Mouse (Mus musculus) heart, embryonic 16.5 days (tissue): ENCODE data around the gene Mrps18c. TPM values are rescaled to one million over a fixed set of nuclear protein-coding genes. Genes with fewer than 3 reads are reported as not detected.
A peak's percentile ranks its signal among the peaks of the same experiment; 100 is the strongest.

Source experiments
- ATAC-seq: fragments of 200-750 bp; cut with Nextera tagmentation; replicated peaks from 2 replicates; pipeline ENCODE4 v1.8.0; 2017; ENCODE audit warnings: moderate number of reproducible peaks; ENCODE audit not compliant: insufficient read depth, low FRiP score; ENCODE audit errors: extremely low read depth
- H3K27ac ChIP-seq: fragments of 300-500 bp; sonication (generic); 2 replicates; pipeline ENCODE4 v1.5.1; 2014; ENCODE audit warnings: mild to moderate bottlenecking, low read length, control low read depth, moderate library complexity
- H3K27me3 ChIP-seq: fragments of 300-500 bp; sonication (generic); 2 replicates; pipeline ENCODE4 v1.6.1; 2014; ENCODE audit warnings: low read length, mixed read lengths; ENCODE audit not compliant: control insufficient read depth, insufficient read depth
- H3K36me3 ChIP-seq: fragments of 300-500 bp; sonication (generic); 2 replicates; pipeline ENCODE4 v1.6.1; 2014; ENCODE audit not compliant: control insufficient read depth, insufficient read depth
- H3K4me1 ChIP-seq: fragments of 300-500 bp; sonication (generic); 2 replicates; pipeline ENCODE4 v1.6.1; 2014; ENCODE audit warnings: low read length, mixed read lengths; ENCODE audit not compliant: control insufficient read depth, insufficient read depth
- H3K4me2 ChIP-seq: fragments of 300-500 bp; sonication (generic); 2 replicates; pipeline ENCODE4 v1.6.1; 2014; ENCODE audit warnings: low read depth, mild to moderate bottlenecking, control low read depth, low read length
- H3K4me3 ChIP-seq: fragments of 300-500 bp; sonication (generic); 2 replicates; pipeline ENCODE4 v1.5.1; 2014; ENCODE audit warnings: mild to moderate bottlenecking, control low read depth, low read length
- H3K9ac ChIP-seq: fragments of 300-500 bp; sonication (generic); 2 replicates; pipeline ENCODE4 v1.6.1; 2014; ENCODE audit warnings: low read length, control low read depth
- H3K9me3 ChIP-seq: fragments of 300-500 bp; sonication (generic); replicated peaks from 2 replicates; pipeline ENCODE4 v1.6.1; 2016; ENCODE audit warnings: low read length; ENCODE audit not compliant: control insufficient read depth
- WGBS: fragments of 180-500 bp; shearing (Covaris S2); extraction: QIAGEN DNeasy Blood & Tissue Kit; methylation state at CpG from one replicate; pipeline ENCODE4 v1.1.7; 2014; 5-methylcytosine and 5-hydroxymethylcytosine counted together
- polyA plus RNA-seq: library from polyadenylated mRNA; unstranded; fragments of >200 nt; fragmentation: Nextera tagmentation; extraction: Ambion mirVana; gene quantifications from 2 replicates; pipeline ENCODE4 v1.2.1, GENCODE M21; 2015

Mrps18c gene
- polyA plus RNA-seq, 1 experiment from 2014 or later, result 128 TPM

- Histone ChIP-seq H3K27me3 (no peaks in the 10 kb centered on the region), H3K4me3 (no peak overlapping the region), H3K9me3 (no peaks in the 10 kb centered on the region), H3K27ac (no peak overlapping the region), H3K36me3 (peaks cover 30% of the 10 kb centered on the region), H3K4me2 (no peak overlapping the region), H3K9ac (no peak overlapping the region), H3K4me1 (peaks cover 8% of the 10 kb centered on the region)
- 85% methylated on average over 4 of the region's 4 CpGs for WGBS
- no peak for ATAC-seq
Measured at GRCm38 (mm10) chr5:100771575-100771974, 26.9 kb upstream of the Mrps18c start.

- WGBS, result 66% methylated on average over 13 of the region's 13 CpGs
- ATAC-seq, result no peak
Measured at GRCm38 (mm10) chr5:100775778-100776404, 22.5 kb upstream of the Mrps18c start.

GRCm38 (mm10) chr5:100776900-100777299 is 21.5 kb upstream of the Mrps18c start:
- no peak overlapping the region for H3K4me3 ChIP-seq
- H3K4me1 ChIP-seq, result peaks cover 12% of the 10 kb centered on the region
- no peak for ATAC-seq
- no peak overlapping the region for H3K4me2 ChIP-seq
- no peak overlapping the region for H3K9ac ChIP-seq
- H3K27me3 ChIP-seq, result no peaks in the 10 kb centered on the region
- WGBS, result 60% methylated on average over 5 of the region's 5 CpGs
- H3K27ac ChIP-seq, result no peak overlapping the region
- peaks cover 22% of the 10 kb centered on the region for H3K36me3 ChIP-seq
- no peaks in the 10 kb centered on the region for H3K9me3 ChIP-seq

More at GRCm38 (mm10) chr5:100775778-100776404, 22.5 kb upstream of the Mrps18c start:
- no peaks in the 10 kb centered on the region for H3K9me3 ChIP-seq
- peaks cover 20% of the 10 kb centered on the region for H3K36me3 ChIP-seq
- no peak overlapping the region for H3K4me2 ChIP-seq
- H3K4me1 ChIP-seq, result peaks cover 12% of the 10 kb centered on the region
- no peak overlapping the region for H3K4me3 ChIP-seq
- no peak overlapping the region for H3K27ac ChIP-seq
- no peak overlapping the region for H3K9ac ChIP-seq
- no peaks in the 10 kb centered on the region for H3K27me3 ChIP-seq

GRCm38 (mm10) chr5:100779002-100779401 is 19.4 kb upstream of the Mrps18c start:
- ATAC-seq, result no peak
- H3K36me3 ChIP-seq, result peaks cover 27% of the 10 kb centered on the region
- 93% methylated on average over 13 of the region's 13 CpGs for WGBS

GRCm38 (mm10) chr5:100787527-100787926 is 10.9 kb upstream of the Mrps18c start:
- 89% methylated on average over 9 of the region's 9 CpGs for WGBS
- H3K36me3 ChIP-seq, result peaks cover 36% of the 10 kb centered on the region

More at GRCm38 (mm10) chr5:100779002-100779401, 19.4 kb upstream of the Mrps18c start:
- no peak overlapping the region for H3K4me3 ChIP-seq
- H3K27ac ChIP-seq, result no peak overlapping the region
- H3K4me2 ChIP-seq, result no peak overlapping the region
- peaks cover 12% of the 10 kb centered on the region for H3K4me1 ChIP-seq
- H3K9me3 ChIP-seq, result no peaks in the 10 kb centered on the region
- no peak overlapping the region for H3K9ac ChIP-seq
- no peaks in the 10 kb centered on the region for H3K27me3 ChIP-seq

GRCm38 (mm10) chr5:100792261-100792660 is 6.2 kb upstream of the Mrps18c start:
- WGBS, result 89% methylated on average over 7 of the region's 7 CpGs
- peaks cover 22% of the 10 kb centered on the region for H3K36me3 ChIP-seq

More at GRCm38 (mm10) chr5:100787527-100787926, 10.9 kb upstream of the Mrps18c start:
- no peaks in the 10 kb centered on the region for H3K9me3 ChIP-seq
- no peak overlapping the region for H3K4me2 ChIP-seq
- no peak for ATAC-seq
- no peak overlapping the region for H3K4me3 ChIP-seq
- H3K27me3 ChIP-seq, result no peaks in the 10 kb centered on the region
- H3K27ac ChIP-seq, result no peak overlapping the region
- H3K9ac ChIP-seq, result no peak overlapping the region
- H3K4me1 ChIP-seq, result no peaks in the 10 kb centered on the region

GRCm38 (mm10) chr5:100794084-100794483 is 4.3 kb upstream of the Mrps18c start:
- Histone ChIP-seq H3K36me3 (peaks cover 14% of the 10 kb centered on the region), H3K4me1 (peaks cover 4% of the 10 kb centered on the region; the same call in 1 of the 2 replicates), H3K9ac (no peak overlapping the region), H3K27ac (no peak overlapping the region), H3K27me3 (no peaks in the 10 kb centered on the region), H3K9me3 (no peaks in the 10 kb centered on the region), H3K4me2 (no peak overlapping the region), H3K4me3 (no peak overlapping the region)
- WGBS, result 79% methylated on average over 5 of the region's 5 CpGs
- ATAC-seq, result no peak

More at GRCm38 (mm10) chr5:100792261-100792660, 6.2 kb upstream of the Mrps18c start:
- no peak for ATAC-seq
- H3K4me3 ChIP-seq, result no peak overlapping the region
- H3K4me1 ChIP-seq, result no peaks in the 10 kb centered on the region
- no peak overlapping the region for H3K4me2 ChIP-seq
- no peak overlapping the region for H3K9ac ChIP-seq
- H3K9me3 ChIP-seq, result no peaks in the 10 kb centered on the region
- H3K27ac ChIP-seq, result no peak overlapping the region
- no peaks in the 10 kb centered on the region for H3K27me3 ChIP-seq

GRCm38 (mm10) chr5:100818341-100818740 is 19.9 kb downstream of the Mrps18c start:
- Histone ChIP-seq H3K27ac (no peak overlapping the region), H3K4me1 (no peaks in the 10 kb centered on the region), H3K9me3 (no peaks in the 10 kb centered on the region), H3K36me3 (peaks cover 9% of the 10 kb centered on the region), H3K4me3 (no peak overlapping the region), H3K4me2 (no peak overlapping the region), H3K27me3 (no peaks in the 10 kb centered on the region), H3K9ac (no peak overlapping the region)
- WGBS, result 65% methylated on average over 4 of the region's 4 CpGs
- ATAC-seq, result no peak

GRCm38 (mm10) chr5:100819568-100820480 is 21.4 kb downstream of the Mrps18c start:
- Histone ChIP-seq H3K27me3 (no peaks in the 10 kb centered on the region), H3K36me3 (no peaks in the 10 kb centered on the region; the same call in 1 of the 2 replicates), H3K9me3 (no peaks in the 10 kb centered on the region), H3K4me2 (peak overlapping the region; percentile 85), H3K4me3 (peak overlapping the region; percentile 95), H3K4me1 (no peaks in the 10 kb centered on the region), H3K9ac (peak overlapping the region; percentile 99), H3K27ac (peak overlapping the region; percentile 78)
- 30% methylated on average over 16 of the region's 16 CpGs for WGBS
- ATAC-seq, result no peak
